Mouse (Mus musculus) heart, embryonic 15.5 days (tissue): ENCODE measurements at regions not wholly inside any gene's neighbourhood (a gene's known extent, or its start where the extent isn't known, plus 50 kb on each side); places are given as distances from the start of the nearest gene placed in this dataset.

Experiments used
- ATAC-seq: fragments of 200-750 bp; cut with Nextera tagmentation; replicated peaks from 2 replicates; pipeline ENCODE4 v1.8.0; 2017; ENCODE audit warnings: low read depth, moderate TSS enrichment; ENCODE audit not compliant: insufficient number of reproducible peaks, insufficient read depth, low FRiP score
- H3K27ac ChIP-seq: fragments of 300-500 bp; sonication (generic); 2 replicates; pipeline ENCODE4 v1.5.1; 2015; ENCODE audit warnings: mild to moderate bottlenecking, inconsistent platforms
- H3K27me3 ChIP-seq: fragments of 300-500 bp; sonication (generic); 2 replicates; pipeline ENCODE4 v1.6.1; 2015; ENCODE audit warnings: inconsistent platforms
- H3K36me3 ChIP-seq: fragments of 300-500 bp; sonication (generic); 2 replicates; pipeline ENCODE4 v1.6.1; 2015; ENCODE audit warnings: mild to moderate bottlenecking, inconsistent platforms
- H3K4me1 ChIP-seq: fragments of 300-500 bp; sonication (generic); replicated peaks from 2 replicates; pipeline ENCODE4 v1.6.1; 2015; ENCODE audit warnings: inconsistent platforms
- H3K4me2 ChIP-seq: fragments of 300-500 bp; sonication (generic); 2 replicates; pipeline ENCODE4 v1.6.1; 2015; ENCODE audit warnings: inconsistent platforms, mild to moderate bottlenecking, moderate library complexity
- H3K4me3 ChIP-seq: fragments of 300-500 bp; sonication (generic); 2 replicates; pipeline ENCODE4 v1.5.1; 2015; ENCODE audit warnings: mild to moderate bottlenecking, inconsistent platforms
- H3K9ac ChIP-seq: fragments of 300-500 bp; sonication (generic); 2 replicates; pipeline ENCODE4 v1.6.1; 2015; ENCODE audit warnings: mild to moderate bottlenecking, inconsistent platforms
- H3K9me3 ChIP-seq: fragments of 300-500 bp; sonication (generic); replicated peaks from 2 replicates; pipeline ENCODE4 v1.6.1; 2016; ENCODE audit warnings: inconsistent platforms
- WGBS: fragments of 180-500 bp; shearing (Covaris S2); methylation state at CpG from one replicate; pipeline ENCODE4 v1.1.7; 2015; ENCODE audit warnings: mixed read lengths; 5-methylcytosine and 5-hydroxymethylcytosine counted together

DNA sequence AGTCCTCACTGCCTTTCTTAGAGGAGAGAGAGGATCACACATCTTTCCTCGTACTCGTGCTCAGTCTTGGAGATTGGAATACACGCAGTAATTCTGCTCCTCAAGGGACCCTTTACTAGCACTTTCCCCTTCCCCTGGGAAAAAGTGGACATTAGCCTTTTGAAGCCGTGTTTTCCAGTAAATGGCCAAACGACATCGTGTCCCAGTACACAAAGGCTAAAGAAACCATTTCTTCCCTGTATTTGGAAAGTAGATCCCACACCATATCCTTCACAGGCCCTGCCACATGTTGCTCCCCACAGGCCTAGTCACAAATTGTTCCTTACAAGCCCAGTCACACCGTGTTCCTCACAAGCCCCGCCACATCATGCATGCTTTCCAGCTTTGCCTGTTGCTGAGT is 517.6 kb downstream of the Gm826 start:
- Histone ChIP-seq H3K36me3 (no peaks in the 10 kb centered on the region), H3K4me1 (no peaks in the 10 kb centered on the region), H3K9me3 (no peaks in the 10 kb centered on the region), H3K4me3 (no peak overlapping the region), H3K4me2 (no peak overlapping the region), H3K27ac (no peak overlapping the region), H3K9ac (no peak overlapping the region), H3K27me3 (no peaks in the 10 kb centered on the region)
- 84% methylated on average over 8 of the region's 8 CpGs for WGBS
- ATAC-seq, result no peak
